Mouse (Mus musculus): ENCODE measurements around the gene Idua. TPM values are rescaled to one million over a fixed set of nuclear protein-coding genes. Genes with fewer than 3 reads are reported as not detected.
"Not testable (repeated sequence)": the region's sequence is repeated elsewhere in the genome, so short reads cannot be mapped to it uniquely, and the experiment has no call there.

The Idua gene
- 12.1 and 14.5 TPM in 2 replicates for polyA plus RNA-seq (2015; fragmentation: Nextera tagmentation; extraction: Ambion mirVana)

GRCm38 (mm10) chr5:108659698-108660631 is at the start of gene Idua:
Gene Idua, plus strand, starts transcription at chr5:108660331.
- Histone ChIP-seq H3K36me3 (peaks cover 12% of the 10 kb centered on the region), H3K9ac (peak within 1 kb of the TSS; percentile 87), H3K4me2 (peak within 1 kb of the TSS; percentile 84), H3K27me3 (no peaks in the 10 kb centered on the region), H3K4me1 (peaks cover 16% of the 10 kb centered on the region), H3K4me3 (peak within 1 kb of the TSS; percentile 79), H3K27ac (peak within 1 kb of the TSS; percentile 52; the same call in 1 of the 2 replicates), H3K9me3 (no peaks in the 10 kb centered on the region)
- peak; percentile 1 for ATAC-seq (ENCODE audit: borderline replicate concordance, extremely low read depth, low FRiP score, low TSS enrichment)
- 9% methylated on average over 24 of the region's 24 CpGs for WGBS

- no peak overlapping the region for H3K4me3 ChIP-seq
- no peak overlapping the region for H3K9ac ChIP-seq
- no peaks in the 10 kb centered on the region for H3K9me3 ChIP-seq
- no peak overlapping the region for H3K4me2 ChIP-seq
- no peaks in the 10 kb centered on the region for H3K27me3 ChIP-seq
- H3K36me3 ChIP-seq: peaks cover 92% of the 10 kb centered on the region
- no peaks in the 10 kb centered on the region for H3K4me1 ChIP-seq
- no peak for ATAC-seq (ENCODE audit: borderline replicate concordance, extremely low read depth, low FRiP score, low TSS enrichment)
- no peak overlapping the region for H3K27ac ChIP-seq
- 92% methylated on average over 1 of the region's 1 CpGs for WGBS
Measured at GRCm38 (mm10) chr5:108610426-108610825, 49.7 kb upstream of the Idua start.

GRCm38 (mm10) chr5:108621870-108622269 is 38.3 kb upstream of the Idua start:
- no peaks in the 10 kb centered on the region for H3K4me1 ChIP-seq
- H3K27me3 ChIP-seq: no peaks in the 10 kb centered on the region
- peaks cover 42% of the 10 kb centered on the region for H3K36me3 ChIP-seq
- no peak overlapping the region for H3K27ac ChIP-seq
- no peak overlapping the region for H3K4me3 ChIP-seq
- H3K4me2 ChIP-seq: no peak overlapping the region
- ATAC-seq (ENCODE audit: borderline replicate concordance, extremely low read depth, low FRiP score, low TSS enrichment): no peak
- no peaks in the 10 kb centered on the region for H3K9me3 ChIP-seq
- H3K9ac ChIP-seq: no peak overlapping the region
- 57% methylated on average over 2 of the region's 2 CpGs for WGBS

- Histone ChIP-seq H3K27me3 (no peaks in the 10 kb centered on the region), H3K4me3 (no peak overlapping the region), H3K9me3 (no peaks in the 10 kb centered on the region), H3K36me3 (peaks cover 30% of the 10 kb centered on the region), H3K27ac (no peak overlapping the region), H3K4me2 (no peak overlapping the region), H3K4me1 (peaks cover 23% of the 10 kb centered on the region), H3K9ac (no peak overlapping the region)
- 82% methylated on average over 4 of the region's 4 CpGs for WGBS
- no peak for ATAC-seq (ENCODE audit: borderline replicate concordance, extremely low read depth, low FRiP score, low TSS enrichment)
Measured at GRCm38 (mm10) chr5:108626050-108626660, 34.0 kb upstream of the Idua start.

GRCm38 (mm10) chr5:108628891-108629633 is 31.1 kb upstream of the Idua start:
- H3K27me3 ChIP-seq: no peaks in the 10 kb centered on the region
- H3K27ac ChIP-seq: peak overlapping the region; percentile 89
- ATAC-seq (ENCODE audit: borderline replicate concordance, extremely low read depth, low FRiP score, low TSS enrichment): peak; percentile 88
- H3K4me1 ChIP-seq: peaks cover 23% of the 10 kb centered on the region
- H3K4me3 ChIP-seq: peak overlapping the region; percentile 90
- H3K36me3 ChIP-seq: peaks cover 5% of the 10 kb centered on the region; the same call in 1 of the 2 replicates
- 2% methylated on average over 32 of the region's 32 CpGs for WGBS
- peak overlapping the region; percentile 95 for H3K9ac ChIP-seq
- H3K4me2 ChIP-seq: peak overlapping the region; percentile 86
- no peaks in the 10 kb centered on the region for H3K9me3 ChIP-seq

- Histone ChIP-seq H3K9ac (peak within 1 kb of the TSS; percentile 95), H3K27ac (peak within 1 kb of the TSS; percentile 89)
- under 1% methylated on average over 58 of the region's 58 CpGs for WGBS
Measured at GRCm38 (mm10) chr5:108629634-108630483, 30.3 kb upstream of the Idua start, which contains the start of the genes Gak and Tmem175. Gene Gak, minus strand, starts transcription at chr5:108629755. Gene Tmem175, plus strand, starts transcription at chr5:108629770.

GRCm38 (mm10) chr5:108633676-108634075 is 26.5 kb upstream of the Idua start:
- H3K4me3 ChIP-seq: no peak overlapping the region
- no peak overlapping the region for H3K4me2 ChIP-seq
- H3K4me1 ChIP-seq: peaks cover 8% of the 10 kb centered on the region
- H3K36me3 ChIP-seq: no peaks in the 10 kb centered on the region
- no peaks in the 10 kb centered on the region for H3K9me3 ChIP-seq
- H3K9ac ChIP-seq: no peak overlapping the region
- no peak overlapping the region for H3K27ac ChIP-seq
- WGBS: 89% methylated on average over 4 of the region's 4 CpGs
- H3K27me3 ChIP-seq: no peaks in the 10 kb centered on the region
- ATAC-seq (ENCODE audit: borderline replicate concordance, extremely low read depth, low FRiP score, low TSS enrichment): no peak

More at GRCm38 (mm10) chr5:108629634-108630483, 30.3 kb upstream of the Idua start, which contains the start of the genes Gak and Tmem175:
- Histone ChIP-seq H3K4me1 (peaks cover 23% of the 10 kb centered on the region), H3K9me3 (no peaks in the 10 kb centered on the region), H3K36me3 (no peaks in the 10 kb centered on the region), H3K27me3 (no peaks in the 10 kb centered on the region), H3K4me3 (peak within 1 kb of the TSS; percentile 90), H3K4me2 (peak within 1 kb of the TSS; percentile 86)
- peak; percentile 98 for ATAC-seq (ENCODE audit: borderline replicate concordance, extremely low read depth, low FRiP score, low TSS enrichment)

- H3K27me3 ChIP-seq; ATAC-seq (ENCODE audit: borderline replicate concordance, extremely low read depth, low FRiP score, low TSS enrichment); H3K9me3 ChIP-seq; H3K36me3 ChIP-seq; H3K4me3 ChIP-seq; H3K27ac ChIP-seq; H3K9ac ChIP-seq; H3K4me1 ChIP-seq; H3K4me2 ChIP-seq: not testable (repeated sequence)
- WGBS: 89% methylated on average over 2 of the region's 3 CpGs
Measured at GRCm38 (mm10) chr5:108634088-108634487, 26.0 kb upstream of the Idua start.

GRCm38 (mm10) chr5:108636172-108636571 is 24.0 kb upstream of the Idua start:
- Histone ChIP-seq H3K4me1 (no peaks in the 10 kb centered on the region), H3K36me3 (no peaks in the 10 kb centered on the region), H3K4me2 (no peak overlapping the region), H3K4me3 (no peak overlapping the region), H3K9me3 (no peaks in the 10 kb centered on the region), H3K27ac (no peak overlapping the region), H3K27me3 (no peaks in the 10 kb centered on the region), H3K9ac (no peak overlapping the region)
- WGBS: 65% methylated on average over 4 of the region's 4 CpGs
- ATAC-seq (ENCODE audit: borderline replicate concordance, extremely low read depth, low FRiP score, low TSS enrichment): no peak

GRCm38 (mm10) chr5:108643674-108644073 is 16.5 kb upstream of the Idua start:
- H3K27me3 ChIP-seq: no peaks in the 10 kb centered on the region
- H3K4me3 ChIP-seq: no peak overlapping the region
- H3K36me3 ChIP-seq: peaks cover 40% of the 10 kb centered on the region
- no peak for ATAC-seq (ENCODE audit: borderline replicate concordance, extremely low read depth, low FRiP score, low TSS enrichment)
- no peaks in the 10 kb centered on the region for H3K9me3 ChIP-seq
- H3K4me1 ChIP-seq: no peaks in the 10 kb centered on the region
- H3K4me2 ChIP-seq: no peak overlapping the region
- H3K9ac ChIP-seq: no peak overlapping the region
- H3K27ac ChIP-seq: no peak overlapping the region
- 62% methylated on average over 2 of the region's 2 CpGs for WGBS
